Mouse (Mus musculus): ENCODE data around the gene Hhex. TPM values are rescaled to one million over a fixed set of nuclear protein-coding genes. Genes with fewer than 3 reads are reported as not detected.

Gene Hhex
- polyA plus RNA-seq, 2 experiments from 2014 or later: 1.1 TPM; not detected in 1

DNA sequence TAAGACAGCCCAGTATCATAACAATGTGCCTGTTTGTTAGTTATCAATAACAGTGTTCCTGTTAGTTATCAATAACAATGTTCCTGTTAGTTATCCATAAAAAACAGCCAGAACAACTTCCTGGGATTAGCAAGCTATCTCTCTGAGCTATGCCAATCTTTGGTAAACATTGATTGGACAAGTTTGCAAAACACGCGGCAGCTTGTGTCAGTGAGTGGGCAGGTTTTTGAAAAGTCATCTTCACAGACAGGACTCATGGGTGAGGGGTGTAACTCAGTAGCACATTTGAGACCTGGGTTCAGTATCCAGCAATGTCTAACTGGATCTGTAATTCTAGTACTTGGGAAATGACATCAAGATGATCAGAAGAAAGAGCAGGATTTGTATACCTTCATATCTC is 20.9 kb downstream of the Hhex start:
- ATAC-seq: no peak

DNA sequence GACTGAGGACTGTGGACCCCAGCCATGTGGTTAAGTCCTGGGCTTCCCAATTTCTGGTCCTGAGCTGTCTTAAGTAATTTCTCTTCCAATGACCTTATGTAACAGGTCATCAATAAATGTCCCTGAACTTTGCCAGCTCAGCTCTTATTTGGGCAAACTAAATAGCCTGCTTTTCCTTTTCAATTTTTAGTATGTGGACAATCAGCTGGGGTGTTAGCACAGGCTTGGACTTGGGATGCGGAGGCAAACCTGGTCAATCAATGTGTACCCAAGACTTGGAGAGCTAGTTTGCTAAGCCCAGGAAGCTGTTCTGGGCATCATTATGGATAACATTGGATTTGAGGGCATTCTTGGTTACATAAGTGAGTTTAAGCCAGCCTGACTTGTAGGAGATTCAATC is 21.4 kb downstream of the Hhex start:
- ATAC-seq: no peak

DNA sequence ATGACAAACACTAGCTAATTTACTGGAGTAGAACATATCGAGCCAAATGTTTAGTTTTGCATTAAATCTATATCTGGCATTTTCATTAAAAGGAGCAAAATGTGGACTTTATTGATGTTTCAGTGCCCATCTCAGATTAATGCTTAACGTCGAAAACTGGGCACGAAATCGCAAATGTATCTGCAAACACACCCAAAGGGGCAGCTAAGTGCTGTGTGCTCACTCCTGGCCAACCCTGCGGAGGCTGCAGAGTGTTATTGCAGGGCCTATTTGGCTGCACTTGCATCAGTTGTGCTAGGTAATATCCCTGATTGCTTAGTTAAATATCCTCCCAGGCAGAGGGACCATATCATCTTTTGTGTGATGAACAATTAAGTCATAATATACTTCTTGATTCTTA is 23.4 kb downstream of the Hhex start:
- ATAC-seq: no peak

DNA sequence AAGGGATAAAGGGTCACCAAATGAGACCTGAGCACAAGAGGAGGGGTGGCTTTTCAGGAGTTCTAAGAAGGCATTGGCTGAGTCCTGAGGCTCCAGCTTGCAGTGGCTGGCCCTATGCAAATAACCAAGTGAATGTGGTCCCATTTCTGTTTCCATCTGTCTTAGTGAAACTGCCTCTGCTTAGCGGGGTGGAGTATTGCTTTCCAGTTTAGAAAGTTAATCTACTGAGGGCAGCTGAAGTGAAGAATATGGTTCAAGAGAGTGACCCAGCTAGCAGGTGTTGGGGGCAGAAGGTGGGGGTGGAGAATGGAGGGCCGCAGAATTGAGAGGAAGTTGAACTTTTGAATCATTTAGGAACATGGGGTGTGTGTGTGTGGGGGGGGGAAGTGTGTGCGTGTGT is 31.8 kb downstream of the Hhex start:
- ATAC-seq: no peak

DNA sequence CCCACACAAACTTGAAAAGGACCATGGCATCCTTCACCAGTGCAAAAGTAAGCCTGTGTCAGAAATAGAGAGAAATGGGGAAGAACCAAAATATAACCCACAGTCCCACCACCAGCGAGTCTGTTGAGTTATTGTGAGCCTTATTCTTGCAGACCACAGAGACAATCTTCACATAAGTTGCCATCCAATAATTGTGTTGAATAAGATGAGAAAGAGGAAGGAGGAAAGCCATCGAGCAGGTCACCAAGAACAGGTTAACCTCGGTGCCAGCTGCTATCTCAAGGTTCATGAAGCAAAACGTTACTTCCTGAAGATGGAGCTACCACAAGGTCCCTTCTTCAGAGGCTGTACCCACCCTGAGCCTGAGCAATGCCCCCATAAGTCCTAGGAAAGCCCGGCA is 32.4 kb downstream of the Hhex start:
- no peak for ATAC-seq

DNA sequence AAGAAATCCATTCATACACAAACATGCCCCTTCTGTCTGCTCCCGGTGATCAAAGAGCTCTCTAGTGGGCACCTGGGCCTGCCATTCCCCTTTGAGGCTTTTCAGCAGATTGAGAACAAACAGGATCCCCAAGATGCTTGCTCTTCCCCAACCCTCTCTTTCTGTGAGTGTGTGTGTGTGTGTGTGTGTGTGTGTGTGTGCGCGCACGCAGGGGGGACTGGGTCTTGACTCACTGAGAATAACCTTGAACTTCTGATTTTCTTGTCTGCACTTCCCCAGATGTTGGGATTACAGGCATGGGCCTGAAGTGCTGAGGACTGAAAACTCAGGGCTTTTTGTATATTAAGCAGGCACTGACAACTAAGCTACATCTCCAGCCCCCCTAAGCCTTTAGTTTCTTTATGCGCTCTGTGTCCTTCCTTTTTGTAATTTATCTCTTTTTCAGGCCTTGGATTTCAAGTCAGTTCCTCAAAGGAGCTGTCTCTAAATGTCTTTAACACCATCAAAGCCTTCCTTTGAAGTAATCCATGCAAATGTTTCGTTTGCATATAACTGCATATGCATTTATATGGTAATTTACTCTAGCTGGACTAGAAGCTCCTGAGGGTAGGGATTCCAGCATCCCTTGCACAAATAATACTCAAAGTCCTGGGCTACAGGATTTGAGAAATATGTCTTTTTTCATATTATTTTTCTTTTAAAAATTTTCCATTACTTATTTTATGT is 34.4 kb downstream of the Hhex start:
- ATAC-seq: no peak

DNA sequence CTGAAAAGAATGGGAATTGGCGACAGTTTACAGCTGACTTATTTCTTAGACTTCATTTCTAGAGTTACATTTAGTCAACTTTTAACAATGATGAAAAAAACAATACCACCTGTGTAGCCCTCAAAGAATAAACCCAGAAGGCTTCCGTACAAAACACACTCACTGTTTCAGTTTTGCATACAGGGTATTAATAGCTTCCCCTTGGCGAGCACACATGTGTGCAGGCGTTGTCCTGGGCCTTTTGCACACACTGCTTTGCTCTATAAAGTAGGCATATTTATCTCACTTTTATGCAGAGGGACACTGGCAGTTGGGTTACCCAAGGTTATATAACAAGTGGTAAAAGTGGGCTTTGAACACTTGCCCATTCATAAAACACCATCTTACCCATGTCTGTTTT is 37.1 kb downstream of the Hhex start:
- ATAC-seq: no peak

DNA sequence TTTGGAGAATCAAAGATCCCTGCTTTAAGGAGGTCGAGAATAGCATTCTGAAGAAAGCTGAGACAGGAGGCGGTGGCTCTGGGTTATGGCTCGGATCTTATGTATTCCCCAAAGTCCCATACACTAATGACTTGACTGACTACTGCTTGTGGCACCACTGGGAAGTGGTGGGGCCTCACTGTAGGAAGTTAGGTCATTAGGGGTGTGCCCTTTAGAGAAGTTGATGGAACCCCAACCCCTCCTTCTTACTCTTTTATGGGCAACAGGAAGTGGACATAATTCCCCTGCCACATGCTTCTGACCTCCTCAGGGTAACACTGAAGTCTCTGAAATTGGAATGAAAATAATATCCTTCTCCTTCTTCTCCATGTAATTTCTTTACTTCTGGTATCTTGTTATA is 38.0 kb downstream of the Hhex start:
- no peak for ATAC-seq

DNA sequence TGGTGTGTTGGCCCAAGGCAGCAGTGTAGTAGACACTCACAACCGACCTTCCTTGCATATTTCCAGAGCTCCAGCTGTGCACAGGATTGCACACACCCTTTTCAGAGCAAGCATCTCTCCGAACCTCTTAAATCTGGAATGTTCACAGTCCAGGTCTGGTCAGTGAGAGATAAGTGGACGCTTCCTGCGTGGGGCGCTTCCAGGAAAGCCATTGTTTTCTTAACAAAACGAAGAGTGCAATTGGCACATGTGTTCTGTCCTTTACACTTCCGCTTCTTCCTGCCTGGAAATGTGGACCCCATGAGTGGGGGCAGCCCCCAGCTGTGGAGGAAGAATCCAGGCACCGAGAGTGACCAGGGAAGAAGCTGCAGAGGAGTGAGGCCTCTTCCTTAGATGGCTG is 47.1 kb downstream of the Hhex start:
- ATAC-seq: no peak

DNA sequence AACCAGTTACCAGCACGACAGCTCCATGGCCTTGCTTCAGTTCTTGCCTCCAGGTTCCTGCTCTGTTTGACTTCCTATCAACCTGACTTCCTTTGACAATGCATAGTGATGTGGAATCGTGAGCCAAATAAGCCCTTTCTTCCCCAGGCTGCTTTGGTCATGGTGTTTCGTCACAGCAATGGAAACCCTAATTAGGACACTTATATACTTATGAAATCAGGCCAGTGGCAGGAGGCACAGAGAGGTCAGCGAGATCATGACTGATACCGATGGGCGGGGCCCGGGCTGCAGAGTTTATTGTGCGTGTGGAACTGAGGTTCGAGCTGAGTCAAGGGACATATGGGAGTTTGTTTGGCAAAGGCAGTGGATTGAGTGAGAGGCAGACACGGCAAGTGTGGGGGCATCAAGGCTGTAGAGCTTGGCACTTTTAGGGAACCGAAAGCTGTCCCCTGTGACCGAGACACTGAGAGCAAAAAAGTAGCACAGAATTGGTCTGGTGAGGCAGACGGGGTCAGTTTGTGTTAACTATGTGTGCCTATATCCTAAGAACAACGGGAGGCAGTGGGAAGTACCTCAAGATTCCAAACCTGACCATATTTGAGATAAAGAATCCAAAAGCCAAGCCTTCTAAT is 48.1 kb downstream of the Hhex start:
- no peak for ATAC-seq

DNA sequence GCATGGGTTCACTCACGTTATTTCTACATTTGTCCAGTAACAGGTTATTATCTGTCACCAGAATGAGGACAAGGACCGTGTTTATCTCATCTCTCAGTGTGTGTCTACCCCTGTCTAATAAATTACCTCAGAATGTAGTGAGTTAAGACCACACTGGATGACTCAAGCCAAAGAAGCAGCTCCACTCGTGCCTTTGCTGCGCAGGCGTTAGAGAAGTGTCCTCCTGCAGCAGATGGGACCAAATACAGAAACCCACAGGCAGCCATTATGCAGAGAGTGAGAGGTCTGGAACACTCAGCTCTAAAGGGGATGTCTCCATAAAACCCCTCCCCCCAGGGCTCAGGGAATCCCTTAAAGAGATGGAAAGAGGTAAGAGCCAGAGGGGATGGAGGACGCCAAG is 50.2 kb downstream of the Hhex start:
- ATAC-seq: no peak

DNA sequence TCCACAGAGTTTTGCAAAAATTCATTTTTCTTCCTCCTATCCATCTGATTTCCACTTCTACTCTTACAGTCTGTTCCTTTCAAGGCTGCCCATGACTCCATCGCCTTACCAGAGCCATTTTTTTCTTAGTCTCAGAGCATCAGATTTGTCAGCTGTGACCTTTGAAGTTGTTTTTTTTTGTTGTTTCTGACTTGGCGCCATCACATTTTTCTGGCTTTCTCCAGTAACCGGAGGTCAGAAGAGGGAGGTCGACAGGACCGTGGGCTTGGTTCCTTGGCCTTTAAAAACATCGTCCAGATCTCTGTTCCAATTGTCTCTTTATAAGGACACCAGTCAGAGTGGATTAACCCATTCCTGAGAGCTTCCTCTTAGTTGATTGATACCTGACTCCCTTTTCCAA is 52.2 kb downstream of the Hhex start:
- ATAC-seq: no peak

DNA sequence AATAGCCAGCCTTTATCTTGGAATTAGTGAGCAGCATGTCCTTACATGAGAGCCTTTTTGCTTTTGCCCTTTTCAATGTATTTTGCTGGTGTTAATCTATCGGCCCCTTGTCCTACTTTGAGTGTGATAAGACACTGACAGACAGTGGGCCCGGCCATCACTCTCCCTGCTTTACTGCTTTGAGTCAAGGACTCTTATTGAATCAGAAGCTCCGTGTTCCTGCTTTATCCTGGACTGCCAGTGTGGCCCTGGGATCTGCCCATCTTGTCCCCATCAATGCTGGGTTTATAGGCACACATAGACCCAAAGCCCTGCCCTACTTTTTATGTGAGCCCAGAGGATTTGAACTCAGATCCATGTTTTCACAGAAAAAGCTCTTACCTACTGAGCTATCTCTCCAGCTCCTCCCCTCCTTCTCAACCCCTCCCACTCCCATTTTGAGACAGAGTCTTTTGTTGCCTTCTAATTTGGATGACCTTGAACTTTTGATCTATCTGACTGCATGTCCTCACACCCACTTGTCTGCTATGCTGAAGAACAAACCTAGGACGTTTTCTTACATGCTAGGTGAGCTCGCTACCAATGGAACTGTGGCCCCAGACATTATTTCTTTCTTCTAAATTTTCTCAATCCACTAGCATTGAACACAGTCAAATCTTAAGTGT is 53.3 kb downstream of the Hhex start:
- no peak for ATAC-seq

DNA sequence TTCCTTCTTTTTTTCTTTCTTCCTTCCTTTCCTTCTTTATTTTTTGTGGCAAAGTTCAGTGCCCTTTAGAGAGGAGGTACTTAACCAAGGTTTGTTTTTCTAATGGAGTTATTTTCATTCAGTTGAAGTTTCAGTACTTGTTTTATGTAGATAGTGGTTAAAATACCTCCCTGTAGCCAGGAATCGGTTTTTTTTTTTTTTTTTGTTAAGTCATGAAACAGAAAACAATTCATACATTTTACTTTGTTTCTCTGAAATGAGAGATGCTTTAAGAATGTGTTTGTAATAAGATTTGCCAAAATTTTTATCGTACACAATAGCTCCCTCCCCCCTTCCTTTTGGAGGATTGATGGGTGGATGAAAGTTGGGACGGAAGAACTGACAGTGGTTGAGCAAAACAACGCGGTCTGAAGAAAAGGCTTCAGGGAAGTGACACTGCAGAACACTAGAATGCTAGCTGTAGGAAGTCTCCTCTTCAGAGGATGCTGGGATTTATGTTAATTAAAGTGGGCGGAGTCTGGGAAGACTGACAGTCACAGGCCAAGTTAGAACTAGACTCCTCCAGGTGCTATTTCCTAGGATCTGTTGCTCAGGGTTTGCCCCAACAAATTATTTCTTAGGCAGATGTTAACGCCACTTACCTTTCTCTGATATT is 54.1 kb downstream of the Hhex start:
- no peak for ATAC-seq

Other genes with a start within 250 kb of the Hhex start
- gene March5, start 227.3 kb upstream of the Hhex start, polyA plus RNA-seq (2017; shearing (Covaris generic)): 10 to 100 TPM; 12.4 to 12.7 TPM
- under 1 TPM in 1 of 2 experiments, not detected in 1; 0.09 TPM for gene Cpeb3, start 226.2 kb upstream of the Hhex start, polyA plus RNA-seq (2017; shearing (Covaris generic))
- gene Ide, start 97.0 kb upstream of the Hhex start, polyA plus RNA-seq (2017; shearing (Covaris generic)): 10 to 100 TPM; 62.6 to 67.5 TPM
- gene Kif11, start 58.4 kb upstream of the Hhex start, polyA plus RNA-seq (2017; shearing (Covaris generic)): 10 to 100 TPM; 16.6 to 21.3 TPM
- gene Exoc6, start 115.6 kb downstream of the Hhex start, polyA plus RNA-seq (2017; shearing (Covaris generic)): 10 to 100 TPM; 34.9 to 37.6 TPM